ENCODE assay signal across 9 mouse cellular contexts in genomic region chr1:89550061-89550869, GRCm38 (mm10).
DNase-seq lines count a peak whose midpoint lies in the region; ATAC-seq lines count a peak whose summit lies in the region.
"Had no signal": no experiment of that assay in that cellular context is flagged by ENCODE, and none has a peak within 500 bp of the region (broad histone marks: within the 10 kb centered on the region; RNA-seq: fewer than 3 reads in every experiment).

No protein-coding gene starts in this region.

- ATAC-seq in CD4-positive, CD25-positive, alpha-beta regulatory T cell, adult 4 months: no peak

- H3K9me3 ChIP-seq in hindbrain, embryonic 10.5 days: no peaks in the 10 kb centered on the region

- no peaks in the 10 kb centered on the region for H3K36me3 ChIP-seq in hindbrain, embryonic 10.5 days

- WGBS in hindbrain, embryonic 10.5 days: 35% methylated on average over 25 of the region's 25 CpGs

- peak overlapping the region; percentile 83 for H3K27ac ChIP-seq in hindbrain, embryonic 10.5 days
- H3K27ac ChIP-seq: heart, adult 2 months had no signal

- H3K4me3 ChIP-seq in hindbrain, embryonic 10.5 days: peak overlapping the region; percentile 23
- H3K4me3 ChIP-seq: heart, adult 2 months had no signal

- H3K4me1 ChIP-seq in hindbrain, embryonic 10.5 days (replicated peaks): peaks cover 74% of the 10 kb centered on the region

- no peaks in the 10 kb centered on the region for H3K27me3 ChIP-seq in hindbrain, embryonic 10.5 days (ENCODE audit: insufficient read depth, poor library complexity, severe bottlenecking)

- peak; percentile 19 for DNase-seq in right cerebral cortex, postnatal 14 days
- DNase-seq in right cerebral cortex, postnatal 25 days: no peak
- DNase-seq in hindbrain, embryonic 10.5 days (ENCODE audit: low spot score): peak; percentile 86
- DNase-seq in mesoderm, embryonic 11.5 days (ENCODE audit: low read depth, low spot score): peak; percentile 83
- peak; percentile 79 for DNase-seq in retina, postnatal 1 day
- no peak for DNase-seq in adrenal gland, adult 2 months
- DNase-seq in thymus, postnatal 4 days: no peak
- DNase-seq: heart, adult 2 months had no signal

Comparison
In these comparisons a context has a peak if more than half of its experiments do, and no peak if none do; other contexts are left out.
1. DNase-seq: peak in right cerebral cortex, postnatal 14 days (single experiment), hindbrain, embryonic 10.5 days (single experiment), mesoderm, embryonic 11.5 days (single experiment) and retina, postnatal 1 day (single experiment); none in right cerebral cortex, postnatal 25 days (single experiment), adrenal gland, adult 2 months (single experiment) and thymus, postnatal 4 days (single experiment).